Mouse (Mus musculus): Measurements from ENCODE around the gene Gm12800.
"Not testable (repeated sequence)": the region's sequence is repeated elsewhere in the genome, so short reads cannot be mapped to it uniquely, and the experiment has no call there.

DNA sequence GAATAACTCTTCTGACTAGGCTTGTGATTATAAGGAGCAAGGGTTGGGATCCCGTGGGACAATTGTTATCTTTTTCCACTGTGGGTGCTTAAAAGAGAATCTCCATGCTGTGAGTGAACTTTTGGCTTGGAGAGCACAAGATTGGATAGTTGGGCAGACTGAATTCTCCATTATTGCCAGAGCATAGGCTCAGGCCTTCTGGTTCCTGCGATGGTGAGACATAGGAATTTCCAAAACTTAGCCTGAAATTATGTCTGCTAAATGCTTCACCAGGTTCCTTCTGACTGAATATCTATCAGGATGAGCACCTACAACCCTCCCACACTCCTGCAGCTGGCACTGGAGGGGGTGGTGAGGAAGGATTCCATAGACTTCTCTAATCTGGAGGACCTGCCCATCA, at the start of gene Gm12800:
- not testable (repeated sequence) for TF ChIP-seq CTCF (conservative IDR thresholded peaks at IDR 0.05; ENCODE audit: low read length); POU5F1 (IDR thresholded peaks at IDR 0.05; ENCODE audit: borderline replicate concordance, low read length)
